Mouse (Mus musculus) limb, embryonic 13.5 days (tissue): ENCODE measurements at regions not wholly inside any gene's neighbourhood (a gene's known extent, or its start where the extent isn't known, plus 50 kb on each side); places are given as distances from the start of the nearest gene placed in this dataset.

Source experiments
- ATAC-seq: fragments of 200-750 bp; cut with Nextera tagmentation; 2 replicates; pipeline ENCODE4 v1.8.0; 2017; ENCODE audit warnings: low read depth, moderate number of reproducible peaks, moderate TSS enrichment; ENCODE audit not compliant: low FRiP score
- H3K27ac ChIP-seq: fragments of 300-500 bp; sonication (generic); 2 replicates; pipeline ENCODE4 v1.5.1; 2015; ENCODE audit warnings: inconsistent platforms, mild to moderate bottlenecking, moderate library complexity
- H3K27me3 ChIP-seq: fragments of 300-500 bp; sonication (generic); 2 replicates; pipeline ENCODE4 v1.6.1; 2015; ENCODE audit warnings: mild to moderate bottlenecking, inconsistent platforms
- H3K36me3 ChIP-seq: fragments of 300-500 bp; sonication (generic); 2 replicates; pipeline ENCODE4 v1.6.1; 2015; ENCODE audit warnings: inconsistent platforms, mild to moderate bottlenecking, moderate library complexity
- H3K4me1 ChIP-seq: fragments of 300-500 bp; sonication (generic); 2 replicates; pipeline ENCODE4 v1.6.1; 2015; ENCODE audit warnings: inconsistent platforms
- H3K4me2 ChIP-seq: fragments of 300-500 bp; sonication (generic); replicated peaks from 2 replicates; pipeline ENCODE4 v1.6.1; 2015; ENCODE audit warnings: inconsistent platforms, mild to moderate bottlenecking, moderate library complexity
- H3K4me3 ChIP-seq: fragments of 300-500 bp; sonication (generic); 2 replicates; pipeline ENCODE4 v1.5.1; 2015; ENCODE audit warnings: moderate library complexity, mild to moderate bottlenecking, inconsistent platforms
- H3K9ac ChIP-seq: fragments of 300-500 bp; sonication (generic); 2 replicates; pipeline ENCODE4 v1.6.1; 2015; ENCODE audit warnings: mild to moderate bottlenecking, inconsistent platforms
- H3K9me3 ChIP-seq: fragments of 300-500 bp; sonication (generic); 2 replicates; pipeline ENCODE4 v1.6.1; 2016; ENCODE audit warnings: inconsistent platforms
- WGBS: fragments of 180-500 bp; shearing (Covaris S2); methylation state at CpG from one replicate; pipeline ENCODE4 v1.1.7; 2015; 5-methylcytosine and 5-hydroxymethylcytosine counted together

GRCm38 (mm10) chrX:10397257-10397656 is 87.7 kb upstream of the Tspan7 start:
- WGBS: 23% methylated on average over 2 of the region's 2 CpGs
- Histone ChIP-seq H3K4me1 (no peaks in the 10 kb centered on the region), H3K27ac (no peak overlapping the region), H3K27me3 (no peaks in the 10 kb centered on the region), H3K9me3 (no peaks in the 10 kb centered on the region), H3K9ac (no peak overlapping the region), H3K36me3 (no peaks in the 10 kb centered on the region), H3K4me2 (no peak overlapping the region), H3K4me3 (no peak overlapping the region)
- ATAC-seq: peak; percentile 61; the same call in 1 of the 2 replicates

- H3K27me3 ChIP-seq: no peaks in the 10 kb centered on the region
- H3K27ac ChIP-seq: no peak overlapping the region
- no peaks in the 10 kb centered on the region for H3K36me3 ChIP-seq
- H3K9ac ChIP-seq: no peak overlapping the region
- ATAC-seq: no peak
- H3K4me2 ChIP-seq: no peak overlapping the region
- H3K9me3 ChIP-seq: no peaks in the 10 kb centered on the region
- no peak overlapping the region for H3K4me3 ChIP-seq
- no peaks in the 10 kb centered on the region for H3K4me1 ChIP-seq
- WGBS: 37% methylated on average over 4 of the region's 4 CpGs
Observed at GRCm38 (mm10) chrX:10411238-10411637, 73.7 kb upstream of the Tspan7 start.

- Histone ChIP-seq H3K9me3 (no peaks in the 10 kb centered on the region), H3K4me2 (no peak overlapping the region), H3K4me1 (no peaks in the 10 kb centered on the region), H3K27ac (no peak overlapping the region), H3K4me3 (no peak overlapping the region), H3K9ac (no peak overlapping the region), H3K36me3 (no peaks in the 10 kb centered on the region), H3K27me3 (no peaks in the 10 kb centered on the region)
- no peak for ATAC-seq
- 39% methylated on average over 2 of the region's 2 CpGs for WGBS
Observed at GRCm38 (mm10) chrX:10422440-10422839, 62.5 kb upstream of the Tspan7 start.
